Mouse (Mus musculus) erythroid progenitor cell, adult 5-6 weeks (primary cell): ENCODE measurements at regions not wholly inside any gene's neighbourhood (a gene's known extent, or its start where the extent isn't known, plus 50 kb on each side); places are given as distances from the start of the nearest gene placed in this dataset.

ENCODE experiments used
- ATAC-seq: replicated peaks from 2 replicates; pipeline ENCODE4 v1.8.0; 2016; ENCODE audit warnings: moderate number of reproducible peaks, mild to moderate bottlenecking, moderate TSS enrichment, inconsistent platforms; ENCODE audit not compliant: poor library complexity, low FRiP score, severe bottlenecking

- ATAC-seq, result no peak
These were observed 115.3 kb upstream of the Clint1 start for GRCm38 (mm10) chr11:45736561-45736960.

- no peak for ATAC-seq
These were observed 113.5 kb upstream of the Clint1 start for GRCm38 (mm10) chr11:45738331-45738730.

- ATAC-seq, result no peak
These were observed 105.9 kb upstream of the Clint1 start for GRCm38 (mm10) chr11:45745941-45746340.

- ATAC-seq, result no peak
These were observed 101.6 kb upstream of the Clint1 start for GRCm38 (mm10) chr11:45750249-45750648.

GRCm38 (mm10) chr11:45752237-45752636, 99.6 kb upstream of the Clint1 start:
- ATAC-seq, result no peak

GRCm38 (mm10) chr11:45752791-45753190, 99.1 kb upstream of the Clint1 start:
- ATAC-seq, result no peak

GRCm38 (mm10) chr11:45767081-45767480, 84.8 kb upstream of the Clint1 start:
- no peak for ATAC-seq

- no peak for ATAC-seq
These were observed 69.4 kb upstream of the Clint1 start for GRCm38 (mm10) chr11:45782435-45782834.

GRCm38 (mm10) chr11:45785806-45786205, 66.0 kb upstream of the Clint1 start:
- ATAC-seq, result no peak

- no peak for ATAC-seq
These were observed 64.4 kb upstream of the Clint1 start for GRCm38 (mm10) chr11:45787408-45787807.

- ATAC-seq, result no peak
These were observed 62.0 kb upstream of the Clint1 start for GRCm38 (mm10) chr11:45789886-45790285.

- ATAC-seq, result no peak
These were observed 61.3 kb upstream of the Clint1 start for GRCm38 (mm10) chr11:45790504-45790903.

- no peak for ATAC-seq
These were observed 60.2 kb upstream of the Clint1 start for GRCm38 (mm10) chr11:45791696-45792095.

GRCm38 (mm10) chr11:45794361-45794981, 57.4 kb upstream of the Clint1 start:
- ATAC-seq, result peak; percentile 62; the same call in 1 of the 2 replicates

GRCm38 (mm10) chr11:45795322-45795721, 56.5 kb upstream of the Clint1 start:
- ATAC-seq, result no peak

GRCm38 (mm10) chr11:45795731-45796130, 56.1 kb upstream of the Clint1 start:
- ATAC-seq, result peak; percentile 74

- no peak for ATAC-seq
These were observed 52.0 kb upstream of the Clint1 start for GRCm38 (mm10) chr11:45799732-45800386.
